Mouse (Mus musculus) myocyte (in vitro differentiated cells): ENCODE measurements around the gene Enpp3. TPM values are rescaled to one million over a fixed set of nuclear protein-coding genes. Genes with fewer than 3 reads are reported as not detected.

Experiments
- H3K27me3 ChIP-seq: one replicate; pipeline ENCODE4 v1.6.1; 2011; ENCODE audit not compliant: control insufficient read depth, insufficient read depth, insufficient read length
- H3K36me3 ChIP-seq: one replicate; pipeline ENCODE4 v1.6.1; 2011; ENCODE audit not compliant: control insufficient read depth, insufficient read depth
- H3K4me2 ChIP-seq: one replicate; pipeline ENCODE4 v1.6.1; 2011; ENCODE audit warnings: low read depth, control low read depth
- H3K4me3 ChIP-seq: one replicate; pipeline ENCODE4 v1.5.1; 2011; ENCODE audit warnings: mild to moderate bottlenecking, control low read depth, moderate library complexity
- H3K79me2 ChIP-seq: one replicate; pipeline ENCODE4 v1.6.1; 2011; ENCODE audit not compliant: control insufficient read depth, insufficient read depth
- H3ac ChIP-seq: one replicate; pipeline ENCODE4 v1.6.1; 2011; ENCODE audit not compliant: control insufficient read depth, insufficient read length
- CEBPB ChIP-seq: IDR thresholded peaks from 2 replicates; pipeline ENCODE4 v1.6.1; 2011; ENCODE audit warnings: mild to moderate bottlenecking, moderate library complexity; ENCODE audit not compliant: poor library complexity, insufficient read depth, severe bottlenecking
- E2F4 ChIP-seq: IDR thresholded peaks from one replicate; pipeline ENCODE4 v1.6.1; 2011; ENCODE audit warnings: mild to moderate bottlenecking, control low read depth, moderate library complexity; ENCODE audit not compliant: insufficient read depth
- MAX ChIP-seq: IDR thresholded peaks from one replicate; pipeline ENCODE4 v1.6.1; 2011; ENCODE audit warnings: low read depth, mild to moderate bottlenecking, control low read depth
- MYOD1 ChIP-seq, 3 experiments: IDR thresholded peaks; one replicate each; pipeline ENCODE4 v1.6.1; 2011; ENCODE audit warnings: control low read depth in 2 of 3, low read depth in 2 of 3, mild to moderate bottlenecking in 2 of 3, moderate library complexity in 1 of 3; ENCODE audit not compliant: insufficient read length in 2 of 3, control insufficient read depth in 1 of 3
- MYOG ChIP-seq, 3 experiments: IDR thresholded peaks; one replicate each; pipeline ENCODE4 v1.6.1; 2011; ENCODE audit warnings: control low read depth in 2 of 3, low read depth in 2 of 3, mild to moderate bottlenecking in 2 of 3; ENCODE audit not compliant: insufficient read length in 2 of 3, control insufficient read depth in 1 of 3, insufficient read depth in 1 of 3
- POLR2A ChIP-seq: IDR thresholded peaks from one replicate; pipeline ENCODE4 v1.6.1; 2011; ENCODE audit warnings: low read depth, mild to moderate bottlenecking, control low read depth, moderate library complexity; ENCODE audit not compliant: insufficient read length
- POLR2AphosphoS2 ChIP-seq: IDR thresholded peaks from one replicate; pipeline ENCODE4 v1.6.1; 2011; ENCODE audit warnings: low read depth, control low read depth; ENCODE audit not compliant: insufficient read length
- REST ChIP-seq: IDR thresholded peaks from one replicate; pipeline ENCODE4 v1.6.1; 2011; ENCODE audit warnings: mild to moderate bottlenecking, control low read depth, moderate library complexity; ENCODE audit not compliant: insufficient read depth, insufficient read length
- SRF ChIP-seq: IDR thresholded peaks from one replicate; pipeline ENCODE4 v1.6.1; 2011; ENCODE audit warnings: low read depth; ENCODE audit not compliant: control insufficient read depth, insufficient read length
- TCF12 ChIP-seq: IDR thresholded peaks from one replicate; pipeline ENCODE4 v1.6.1; 2011; ENCODE audit warnings: mild to moderate bottlenecking, control low read depth; ENCODE audit not compliant: poor library complexity, insufficient read depth, severe bottlenecking
- TCF3 ChIP-seq: IDR thresholded peaks from one replicate; pipeline ENCODE4 v1.6.1; 2011; ENCODE audit warnings: low read depth, control low read depth; ENCODE audit not compliant: insufficient read length
- USF1 ChIP-seq: IDR thresholded peaks from one replicate; pipeline ENCODE4 v1.6.1; 2011; ENCODE audit warnings: low read depth, mild to moderate bottlenecking, control low read depth, moderate library complexity
- polyA plus RNA-seq: library from polyadenylated mRNA; unstranded; fragments of >200 nt; fragmentation: generic; extraction: Trizol; gene quantifications from one replicate; pipeline ENCODE4 v1.2.1, GENCODE M21; 2012; ENCODE audit warnings: missing spikeins

Gene Enpp3
- polyA plus RNA-seq, 1 experiment: 3.6 TPM

DNA sequence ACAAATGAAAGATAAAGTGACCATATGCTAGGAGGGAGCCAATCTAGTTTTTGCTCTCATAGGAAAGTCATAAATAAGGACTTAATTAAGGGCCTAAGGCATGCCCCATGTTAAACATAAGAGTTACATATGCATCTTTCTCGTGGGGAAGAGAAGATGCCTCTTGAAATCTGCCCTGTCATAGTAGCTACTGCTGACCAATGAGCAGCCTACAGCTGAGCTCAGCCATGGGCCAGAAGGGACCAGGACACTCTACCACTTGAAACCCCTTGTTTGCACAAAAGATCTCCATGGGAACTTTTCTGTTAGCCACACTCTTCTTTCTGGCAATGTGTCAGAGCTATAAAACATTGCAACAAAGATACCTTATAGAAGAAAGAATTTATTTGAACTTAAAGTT lies 19.4 kb downstream of the Enpp3 start:
- no peaks in the 10 kb centered on the region for H3K79me2 ChIP-seq
- H3K4me3 ChIP-seq: no peak overlapping the region
- no peak overlapping the region for H3ac ChIP-seq
- no peak for TF ChIP-seq MAX
- TF ChIP-seq USF1: no peak
- H3K4me2 ChIP-seq: peak overlapping the region; percentile 45
- no peaks in the 10 kb centered on the region for H3K36me3 ChIP-seq
- H3K27me3 ChIP-seq: no peaks in the 10 kb centered on the region

DNA sequence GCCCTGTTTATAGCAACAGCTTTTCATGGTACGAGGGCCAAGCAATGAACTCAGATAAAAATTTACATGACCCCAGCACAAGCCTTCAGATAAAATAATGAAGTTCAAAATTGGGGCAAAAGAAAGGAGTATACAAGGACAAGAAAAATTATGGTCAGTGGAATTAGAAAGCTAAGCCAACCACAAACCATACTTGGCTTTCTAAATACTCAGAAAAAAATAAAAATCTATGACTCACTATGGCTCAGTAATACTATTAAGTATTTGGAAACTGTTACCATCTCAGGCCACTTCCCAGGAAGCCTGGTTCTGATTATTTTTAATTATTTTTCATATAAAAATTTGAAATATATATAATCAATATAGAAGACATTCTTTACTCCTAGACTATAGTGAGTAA lies 19.8 kb downstream of the Enpp3 start:
- H3K27me3 ChIP-seq: no peaks in the 10 kb centered on the region
- peak overlapping the region; percentile 46 for H3K4me2 ChIP-seq
- H3K79me2 ChIP-seq: no peaks in the 10 kb centered on the region
- no peak overlapping the region for H3K4me3 ChIP-seq
- TF ChIP-seq POLR2A: no peak
- no peak for TF ChIP-seq USF1
- no peak for TF ChIP-seq REST
- no peak for TF ChIP-seq TCF3
- no peak for TF ChIP-seq POLR2AphosphoS2
- no peak for TF ChIP-seq TCF12
- no peak for TF ChIP-seq E2F4
- TF ChIP-seq MYOD1 (IDR thresholded peaks at IDR 0.05; ENCODE audit: control insufficient read depth in 1 of 3, insufficient read length in 2 of 3, low read depth in 2 of 3): no peak
- no peak for TF ChIP-seq MYOG (IDR thresholded peaks at IDR 0.05; ENCODE audit: control insufficient read depth in 1 of 3, insufficient read depth in 1 of 3, insufficient read length in 2 of 3, low read depth in 2 of 3)
- no peaks in the 10 kb centered on the region for H3K36me3 ChIP-seq
- H3ac ChIP-seq: no peak overlapping the region

DNA sequence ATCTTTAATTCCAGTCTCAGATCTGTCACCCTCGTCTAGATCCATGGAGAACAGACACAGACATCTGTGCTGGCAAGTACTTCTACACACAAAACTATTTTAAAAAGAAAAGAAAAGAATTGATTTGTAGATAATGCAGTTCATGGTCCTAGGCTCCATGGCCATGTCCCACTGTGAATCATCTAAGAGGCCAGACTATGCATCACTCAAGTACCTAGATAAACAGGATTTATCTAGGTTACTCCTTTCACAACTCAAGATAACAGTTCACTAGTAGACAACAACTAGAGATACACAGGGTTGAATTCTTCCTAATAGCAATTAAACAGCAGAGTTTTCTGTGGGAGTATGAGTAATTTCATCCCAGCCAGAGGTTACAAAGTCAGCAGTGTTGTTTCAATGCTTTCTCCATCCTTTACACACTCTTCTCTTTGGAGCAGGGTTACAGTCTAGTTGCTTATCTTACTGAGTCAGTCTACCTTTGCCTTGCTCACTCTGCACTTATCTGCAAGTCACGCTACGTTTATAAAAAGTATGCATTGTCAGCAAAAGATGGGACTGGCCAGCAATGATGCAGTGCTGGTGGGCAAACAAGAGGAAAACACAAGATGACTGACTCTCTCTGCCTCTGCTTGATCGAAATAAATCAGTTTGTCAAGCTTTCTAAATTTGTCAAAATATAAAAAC lies 20.5 kb downstream of the Enpp3 start:
- no peak overlapping the region for H3ac ChIP-seq
- no peak overlapping the region for H3K4me3 ChIP-seq
- H3K79me2 ChIP-seq: no peaks in the 10 kb centered on the region
- H3K4me2 ChIP-seq: peak overlapping the region; percentile 46
- no peaks in the 10 kb centered on the region for H3K36me3 ChIP-seq
- H3K27me3 ChIP-seq: no peaks in the 10 kb centered on the region
- TF ChIP-seq REST: no peak
- TF ChIP-seq MAX: no peak
- TF ChIP-seq POLR2A: no peak
- no peak for TF ChIP-seq E2F4
- no peak for TF ChIP-seq POLR2AphosphoS2
- no peak for TF ChIP-seq MYOG (IDR thresholded peaks at IDR 0.05; ENCODE audit: control insufficient read depth in 1 of 3, insufficient read depth in 1 of 3, insufficient read length in 2 of 3, low read depth in 2 of 3)
- no peak for TF ChIP-seq CEBPB
- TF ChIP-seq TCF3: no peak
- TF ChIP-seq MYOD1 (IDR thresholded peaks at IDR 0.05; ENCODE audit: control insufficient read depth in 1 of 3, insufficient read length in 2 of 3, low read depth in 2 of 3): no peak
- no peak for TF ChIP-seq TCF12
- TF ChIP-seq SRF: no peak
- TF ChIP-seq USF1: no peak

DNA sequence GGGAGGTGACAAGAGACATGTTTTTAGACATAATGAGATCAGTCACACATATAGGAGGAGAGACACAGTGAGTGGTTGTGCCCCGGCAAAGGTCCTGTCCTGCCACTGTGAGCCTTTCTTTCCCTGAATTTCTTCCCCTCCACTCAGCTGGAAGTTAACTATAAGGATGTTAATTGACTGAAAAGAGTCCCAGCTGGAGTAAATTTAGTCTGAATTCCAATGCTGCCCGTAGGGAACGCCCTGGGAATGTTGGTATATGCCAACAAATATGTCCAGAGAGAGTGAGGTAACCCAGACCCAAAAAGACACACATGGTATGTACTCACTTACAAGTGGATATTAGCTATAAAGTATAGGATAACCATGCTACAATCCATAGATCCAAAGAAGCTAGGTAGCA lies 23.1 kb downstream of the Enpp3 start:
- Histone ChIP-seq H3ac (no peak overlapping the region), H3K79me2 (no peaks in the 10 kb centered on the region), H3K36me3 (no peaks in the 10 kb centered on the region), H3K27me3 (no peaks in the 10 kb centered on the region), H3K4me2 (no peak overlapping the region), H3K4me3 (no peak overlapping the region)
- TF ChIP-seq REST (no peak), MYOG (IDR thresholded peaks at IDR 0.05; ENCODE audit: control insufficient read depth in 1 of 3, insufficient read depth in 1 of 3, insufficient read length in 2 of 3, low read depth in 2 of 3) (no peak), TCF12 (no peak), MYOD1 (IDR thresholded peaks at IDR 0.05; ENCODE audit: control insufficient read depth in 1 of 3, insufficient read length in 2 of 3, low read depth in 2 of 3) (no peak), MAX (no peak), SRF (no peak), E2F4 (no peak), POLR2AphosphoS2 (no peak), CEBPB (no peak), POLR2A (no peak)

DNA sequence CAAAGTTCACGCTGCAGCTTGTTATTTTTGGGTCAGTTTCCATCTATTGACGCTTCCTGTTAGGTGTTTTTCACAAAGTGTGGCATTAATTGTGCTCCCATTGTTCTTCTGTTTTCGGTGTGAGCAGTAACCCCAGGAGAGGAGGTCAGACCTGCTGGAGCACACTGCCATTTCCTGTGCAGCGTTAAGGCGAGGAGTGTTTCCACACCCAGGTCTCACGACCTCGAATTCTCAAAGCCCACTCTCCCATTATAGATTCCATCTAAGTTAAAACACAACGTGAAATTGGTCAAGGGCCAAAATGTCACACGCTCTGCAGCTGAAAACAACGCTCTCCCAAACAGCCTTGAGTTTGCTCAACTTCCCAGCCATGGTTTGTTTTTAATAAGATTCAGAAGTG lies 32.0 kb downstream of the Enpp3 start:
- H3K36me3 ChIP-seq: no peaks in the 10 kb centered on the region
- H3K4me3 ChIP-seq: no peak overlapping the region
- TF ChIP-seq REST: no peak
- TF ChIP-seq TCF12: no peak
- TF ChIP-seq POLR2A: no peak
- no peak for TF ChIP-seq MYOD1 (IDR thresholded peaks at IDR 0.05; ENCODE audit: control insufficient read depth in 1 of 3, insufficient read length in 2 of 3, low read depth in 2 of 3)
- TF ChIP-seq POLR2AphosphoS2: no peak
- no peak for TF ChIP-seq MYOG (IDR thresholded peaks at IDR 0.05; ENCODE audit: control insufficient read depth in 1 of 3, insufficient read depth in 1 of 3, insufficient read length in 2 of 3, low read depth in 2 of 3)
- TF ChIP-seq USF1: no peak
- TF ChIP-seq SRF: no peak
- no peak for TF ChIP-seq E2F4
- TF ChIP-seq CEBPB: no peak
- TF ChIP-seq TCF3: no peak
- TF ChIP-seq MAX: no peak
- no peaks in the 10 kb centered on the region for H3K27me3 ChIP-seq
- H3ac ChIP-seq: no peak overlapping the region
- no peaks in the 10 kb centered on the region for H3K79me2 ChIP-seq
- H3K4me2 ChIP-seq: no peak overlapping the region
